Mouse (Mus musculus): ENCODE measurements around the gene Btg2.

GRCm38 (mm10) chr1:134036492-134036891 lies 42.4 kb downstream of the Btg2 start:
- TF ChIP-seq CTCF (IDR thresholded peaks at IDR 0.05; ENCODE audit: borderline replicate concordance, insufficient read depth, low read depth, low read length) (peak; percentile 16; the same call in 1 of the 2 replicates), POLR2A (IDR thresholded peaks at IDR 0.05; ENCODE audit: borderline replicate concordance, insufficient read depth, low read length) (no peak)

All from cerebellum, adult 2 months (tissue).